In genomic region chr4:105158651-105159530, GRCm38 (mm10) we compare ENCODE assay signal across 9 mouse cellular contexts. TPM values are rescaled to one million over a fixed set of nuclear protein-coding genes. Genes with fewer than 3 reads are reported as not detected.
DNase-seq lines count a peak whose midpoint lies in the region; ATAC-seq lines count a peak whose summit lies in the region.
"Had no signal": no experiment of that assay in that cellular context is flagged by ENCODE, and none has a peak within 500 bp of the region (broad histone marks: within the 10 kb centered on the region; RNA-seq: fewer than 3 reads in every experiment).

No protein-coding gene starts in this region.

- peaks cover 7% of the 10 kb centered on the region; the same call in 1 of the 2 replicates for H3K36me3 ChIP-seq in heart, embryonic 14.5 days (ENCODE audit: control insufficient read depth, insufficient read depth, low read length)
- H3K36me3 ChIP-seq in limb, embryonic 12.5 days = peaks cover 31% of the 10 kb centered on the region
- H3K36me3 ChIP-seq in neural tube, embryonic 13.5 days = no peaks in the 10 kb centered on the region

- H3K27ac ChIP-seq in heart, embryonic 14.5 days (replicated peaks in 1 of 2; ENCODE audit: control insufficient read depth in 1 of 2, insufficient read depth in 1 of 2, low read depth in 2 of 2, low read length in 2 of 2) = peak overlapping the region; percentile 53 to 85; a peak in 3 of 4 replicates
- H3K27ac ChIP-seq in limb, embryonic 12.5 days = peak overlapping the region; percentile 99
- H3K27ac ChIP-seq in neural tube, embryonic 13.5 days (replicated peaks) = peak overlapping the region; percentile 93

- no peaks in the 10 kb centered on the region for H3K9me3 ChIP-seq in heart, embryonic 14.5 days (ENCODE audit: control insufficient read depth, low read length)
- H3K9me3 ChIP-seq in limb, embryonic 12.5 days = no peaks in the 10 kb centered on the region; the same call in 1 of the 2 replicates
- no peaks in the 10 kb centered on the region for H3K9me3 ChIP-seq in neural tube, embryonic 13.5 days

- ATAC-seq in heart, embryonic 14.5 days (ENCODE audit: insufficient number of reproducible peaks, insufficient read depth, low FRiP score, low read depth) = no peak
- no peak for ATAC-seq in limb, embryonic 12.5 days (ENCODE audit: insufficient number of reproducible peaks, insufficient read depth, low FRiP score, low TSS enrichment, low read depth)
- no peak for ATAC-seq in neural tube, embryonic 13.5 days (ENCODE audit: low read depth)
- ATAC-seq in monocyte, adult 5-6 weeks (replicated peaks; ENCODE audit: insufficient number of reproducible peaks, low FRiP score, low TSS enrichment, poor library complexity, severe bottlenecking) = no peak

- peak overlapping the region; percentile 78 for H3K4me2 ChIP-seq in heart, embryonic 14.5 days (ENCODE audit: low read length)
- H3K4me2 ChIP-seq in limb, embryonic 12.5 days = peak overlapping the region; percentile 69
- peak overlapping the region; percentile 79 for H3K4me2 ChIP-seq in neural tube, embryonic 13.5 days

- H3K27me3 ChIP-seq in heart, embryonic 14.5 days (ENCODE audit: control insufficient read depth, insufficient read depth, low read length) = no peaks in the 10 kb centered on the region; the same call in 1 of the 2 replicates
- H3K27me3 ChIP-seq in limb, embryonic 12.5 days = no peaks in the 10 kb centered on the region
- peaks cover 3% of the 10 kb centered on the region; the same call in 1 of the 2 replicates for H3K27me3 ChIP-seq in neural tube, embryonic 13.5 days

- WGBS in heart, embryonic 14.5 days = 5% methylated on average over 18 of the region's 18 CpGs
- WGBS in limb, embryonic 12.5 days = 1% methylated on average over 18 of the region's 18 CpGs
- 2% methylated on average over 18 of the region's 18 CpGs for WGBS in neural tube, embryonic 13.5 days

- peak overlapping the region; percentile 92 for H3K9ac ChIP-seq in heart, embryonic 14.5 days (ENCODE audit: low read length)
- H3K9ac ChIP-seq in limb, embryonic 12.5 days (replicated peaks) = peak overlapping the region; percentile 97
- peak overlapping the region; percentile 95 for H3K9ac ChIP-seq in neural tube, embryonic 13.5 days

- DNase-seq in kidney, adult 18-20 months = peak; percentile 32
- DNase-seq in kidney, adult 11 months = no peak
- DNase-seq in embryo, embryonic 10 days (ENCODE audit: low spot score) = peak; percentile 57
- no peak for DNase-seq in left cerebral cortex, adult 8-10 months (ENCODE audit: low spot score in 2 of 2)

- peak overlapping the region; percentile 79 to 94 for H3K4me3 ChIP-seq in heart, embryonic 14.5 days (ENCODE audit: control insufficient read depth in 1 of 2, insufficient read depth in 1 of 2, low read depth in 1 of 2, low read length in 2 of 2)
- peak overlapping the region; percentile 93 for H3K4me3 ChIP-seq in limb, embryonic 12.5 days (replicated peaks)
- peak overlapping the region; percentile 87 for H3K4me3 ChIP-seq in neural tube, embryonic 13.5 days

- H3K4me1 ChIP-seq in heart, embryonic 14.5 days (ENCODE audit: control insufficient read depth in 2 of 2, insufficient read depth in 2 of 2, low read length in 2 of 2) = peaks cover 2 to 11% of the 10 kb centered on the region in 2 experiments; a peak in 2 of 4 replicates
- peaks cover 48% of the 10 kb centered on the region for H3K4me1 ChIP-seq in limb, embryonic 12.5 days (replicated peaks)
- H3K4me1 ChIP-seq in neural tube, embryonic 13.5 days (replicated peaks) = peaks cover 57% of the 10 kb centered on the region

RNA-seq across cellular contexts. Expression of gene Plpp3, which starts 1.7 kb away (rescaled TPM):
- polyA plus RNA-seq in heart, embryonic 14.5 days (2014; fragmentation: Nextera tagmentation; extraction: Ambion mirVana) = 32.0 and 32.8 TPM in 2 replicates
- 96.0 and 110 TPM in 2 replicates for polyA plus RNA-seq in limb, embryonic 12.5 days (2016; fragmentation: Nextera tagmentation; extraction: Ambion mirVana)
- 70.9 and 78.5 TPM in 2 replicates for polyA plus RNA-seq in neural tube, embryonic 13.5 days (2015; fragmentation: Nextera tagmentation; extraction: Ambion mirVana)
- 100 to 1,000 TPM; 191 to 207 (median 194) TPM for total RNA-seq in left cerebral cortex, adult 8-10 months (2022)
- 0.49 to 0.57 TPM in 2 of 3 replicates, not detected in the other for total RNA-seq in monocyte, adult 5-6 weeks (2017)
- total RNA-seq: MEL had no signal

RNA-seq across cellular contexts. Expression of gene Prkaa2, which starts 49.2 kb away (rescaled TPM):
- polyA plus RNA-seq in heart, embryonic 14.5 days (2014; fragmentation: Nextera tagmentation; extraction: Ambion mirVana) = 63.0 and 67.7 TPM in 2 replicates
- 0.92 and 0.99 TPM in 2 replicates for polyA plus RNA-seq in limb, embryonic 12.5 days (2016; fragmentation: Nextera tagmentation; extraction: Ambion mirVana)
- 9.2 and 9.4 TPM in 2 replicates for polyA plus RNA-seq in neural tube, embryonic 13.5 days (2015; fragmentation: Nextera tagmentation; extraction: Ambion mirVana)
- total RNA-seq in left cerebral cortex, adult 8-10 months (2022) = 10 to 100 TPM; 28.1 to 33.4 (median 28.7) TPM
- 0.29 TPM in 1 of 3 replicates, not detected in the others for total RNA-seq in monocyte, adult 5-6 weeks (2017)
- total RNA-seq: MEL had no signal

Comparison
In these comparisons a context has a peak if more than half of its experiments do, and no peak if none do; other contexts are left out.
1. DNase-seq: peak in kidney, adult 18-20 months (single experiment) and embryo, embryonic 10 days (single experiment); none in kidney, adult 11 months (single experiment) and left cerebral cortex, adult 8-10 months (0 of 2).
2. Peak in every context shown above with its lines, with median percentiles within 50 percentile points of each other: H3K27ac ChIP-seq, H3K4me2 ChIP-seq, H3K4me3 ChIP-seq and H3K9ac ChIP-seq.